Mouse (Mus musculus): ENCODE measurements around the gene Ntan1.
"Not testable (repeated sequence)": the region's sequence is repeated elsewhere in the genome, so short reads cannot be mapped to it uniquely, and the experiment has no call there.

The Ntan1 gene

GRCm38 (mm10) chr16:13818560-13819393 lies at the start of gene Ntan1:
Gene Ntan1 (plus strand): TSS chr16:13818845.
- DNase-seq (ENCODE audit: low read depth), result peak; percentile 98

DNA sequence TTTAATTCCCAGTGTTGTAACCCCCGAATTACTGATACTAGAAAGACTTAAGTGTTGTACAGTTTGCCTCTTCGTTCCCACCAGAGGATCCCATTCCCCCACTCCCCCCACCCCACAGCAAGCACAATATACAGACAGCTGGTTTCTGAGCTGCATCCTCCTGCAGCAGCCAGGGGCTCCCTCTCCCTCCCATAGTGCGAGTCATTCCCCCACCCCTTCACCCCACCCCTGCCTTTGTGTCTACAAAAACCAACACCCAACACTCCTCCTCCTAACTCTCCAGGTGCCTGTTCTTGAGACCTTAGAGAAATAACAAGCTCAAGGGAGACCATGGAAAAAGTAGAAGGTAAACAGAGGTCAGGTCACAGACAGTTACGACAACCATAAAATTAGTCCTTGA lies 47.0 kb upstream of the Ntan1 start:
- DNase-seq (ENCODE audit: low read depth), result not testable (repeated sequence)

DNA sequence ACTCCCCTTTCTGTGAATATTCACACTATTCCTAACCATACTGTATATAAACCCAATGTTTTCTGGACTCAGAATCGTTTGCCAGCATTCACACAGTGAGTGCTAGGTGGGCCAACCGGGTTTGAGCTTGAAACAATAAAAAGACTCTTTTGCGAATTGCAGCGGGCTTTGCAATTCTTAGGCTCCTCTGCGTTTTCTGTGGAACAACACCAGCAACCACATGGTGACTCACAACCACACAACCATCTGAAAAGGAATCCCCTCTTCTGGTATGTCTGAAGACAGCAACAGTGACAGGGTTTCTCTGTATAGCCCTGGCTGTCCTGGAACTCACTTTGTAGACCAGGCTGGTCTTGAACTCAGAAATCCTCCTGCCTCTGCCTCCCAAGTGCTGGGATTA lies 46.6 kb upstream of the Ntan1 start:
- DNase-seq (ENCODE audit: low read depth), result peak; percentile 7

- peak; percentile 62 for DNase-seq (ENCODE audit: low read depth)
These were observed 44.6 kb upstream of the Ntan1 start for GRCm38 (mm10) chr16:13774011-13774410.

GRCm38 (mm10) chr16:13774651-13775050 lies 44.0 kb upstream of the Ntan1 start:
- DNase-seq (ENCODE audit: low read depth), result not testable (repeated sequence)

GRCm38 (mm10) chr16:13780353-13781036 lies 38.1 kb upstream of the Ntan1 start, which contains the start of gene Rrn3:
Gene Rrn3 (plus strand): TSS chr16:13780708.
- DNase-seq (ENCODE audit: low read depth), result peak; percentile 94

GRCm38 (mm10) chr16:13781216-13781615 lies 37.4 kb upstream of the Ntan1 start:
- peak; percentile 35 for DNase-seq (ENCODE audit: low read depth)

GRCm38 (mm10) chr16:13785932-13786331 lies 32.7 kb upstream of the Ntan1 start:
- no peak for DNase-seq (ENCODE audit: low read depth)

- DNase-seq (ENCODE audit: low read depth), result not testable (repeated sequence)
These were observed 25.2 kb upstream of the Ntan1 start for GRCm38 (mm10) chr16:13793441-13793840.

GRCm38 (mm10) chr16:13796746-13797175 lies 21.9 kb upstream of the Ntan1 start:
- no peak for DNase-seq (ENCODE audit: low read depth)

DNA sequence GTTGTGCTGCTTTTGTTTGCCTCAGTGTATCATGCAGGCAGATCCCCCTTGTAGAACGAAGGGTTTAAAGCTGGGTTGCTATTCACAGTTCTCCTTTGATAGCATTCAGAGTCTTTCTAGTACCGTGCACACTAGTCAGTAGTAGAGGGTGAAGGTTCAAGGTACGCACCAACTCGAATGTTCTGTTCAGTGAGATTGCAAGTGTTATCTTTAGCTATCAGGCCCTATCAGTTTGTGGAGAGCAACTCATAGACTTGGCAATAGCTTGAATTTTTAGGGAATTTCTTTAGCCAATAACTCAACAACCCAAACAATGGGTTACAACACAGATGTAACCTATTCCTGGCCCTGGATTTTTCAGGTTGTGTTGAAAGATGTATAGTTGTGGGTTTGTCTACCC lies 17.4 kb upstream of the Ntan1 start:
- DNase-seq (ENCODE audit: low read depth), result no peak

DNA sequence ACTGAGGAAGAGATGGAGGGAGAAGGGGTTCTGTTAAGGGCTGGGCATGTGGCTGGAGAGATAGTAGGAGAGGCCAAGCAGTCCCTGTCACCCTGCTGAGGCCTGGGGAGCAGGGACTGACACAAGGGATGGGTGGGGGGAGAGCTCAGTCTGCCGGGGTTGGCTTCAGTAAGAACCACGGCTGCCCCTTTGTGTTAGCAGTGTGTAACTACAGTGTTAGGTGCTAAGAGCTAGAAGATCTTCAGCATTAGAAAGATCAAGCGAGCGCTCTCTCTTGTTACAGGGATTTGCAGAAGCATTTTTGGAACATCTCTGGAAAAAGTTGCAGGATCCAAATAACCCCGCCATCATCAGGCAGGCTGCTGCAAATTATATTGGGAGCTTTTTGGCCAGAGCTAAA lies 14.0 kb upstream of the Ntan1 start:
- DNase-seq (ENCODE audit: low read depth), result no peak

- DNase-seq (ENCODE audit: low read depth), result no peak
These were observed 11.0 kb upstream of the Ntan1 start for GRCm38 (mm10) chr16:13807616-13808015.

DNA sequence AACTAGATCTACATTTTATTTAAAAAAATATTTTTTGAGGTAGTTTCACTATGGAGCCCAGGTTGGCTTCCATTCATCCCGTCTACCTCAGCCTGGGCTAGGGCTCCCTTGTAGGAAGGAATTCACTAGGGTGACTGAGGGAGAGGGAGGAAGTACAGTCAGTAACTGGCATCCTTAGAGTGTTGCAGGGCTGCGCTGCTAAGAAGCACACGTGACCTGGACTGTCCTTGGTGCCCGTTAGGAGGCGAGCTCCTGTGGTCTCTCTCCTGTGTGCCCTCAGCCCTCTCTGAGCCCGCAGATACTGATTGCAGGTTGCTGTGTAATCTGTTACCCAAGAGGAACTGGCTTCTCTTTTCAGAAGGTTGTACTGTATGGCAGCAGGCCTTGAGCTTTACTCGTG lies 10.2 kb upstream of the Ntan1 start:
- no peak for DNase-seq (ENCODE audit: low read depth)

- DNase-seq (ENCODE audit: low read depth), result no peak
These were observed 6.5 kb upstream of the Ntan1 start for GRCm38 (mm10) chr16:13812152-13812551.

GRCm38 (mm10) chr16:13813200-13813599 lies 5.4 kb upstream of the Ntan1 start:
- DNase-seq (ENCODE audit: low read depth), result no peak

DNA sequence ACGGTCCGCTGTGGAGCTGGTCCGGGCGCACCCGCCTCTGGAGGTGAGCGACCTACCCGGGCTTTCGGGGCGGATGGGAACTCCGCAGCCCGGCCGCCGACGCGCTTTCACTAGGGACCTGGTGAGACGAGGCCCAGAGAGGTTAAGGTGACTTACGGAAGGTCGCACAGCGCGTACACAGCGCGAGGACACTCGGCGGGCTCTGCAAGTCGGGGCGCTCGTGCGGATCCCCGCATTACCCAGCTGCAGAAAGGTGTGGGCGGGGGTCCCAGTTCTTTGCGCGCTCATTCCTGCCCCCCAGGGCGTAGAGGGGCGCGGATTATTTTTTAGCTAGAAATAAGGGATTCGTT lies 724 bp downstream of the Ntan1 start:
- no peak for DNase-seq (ENCODE audit: low read depth)

DNA sequence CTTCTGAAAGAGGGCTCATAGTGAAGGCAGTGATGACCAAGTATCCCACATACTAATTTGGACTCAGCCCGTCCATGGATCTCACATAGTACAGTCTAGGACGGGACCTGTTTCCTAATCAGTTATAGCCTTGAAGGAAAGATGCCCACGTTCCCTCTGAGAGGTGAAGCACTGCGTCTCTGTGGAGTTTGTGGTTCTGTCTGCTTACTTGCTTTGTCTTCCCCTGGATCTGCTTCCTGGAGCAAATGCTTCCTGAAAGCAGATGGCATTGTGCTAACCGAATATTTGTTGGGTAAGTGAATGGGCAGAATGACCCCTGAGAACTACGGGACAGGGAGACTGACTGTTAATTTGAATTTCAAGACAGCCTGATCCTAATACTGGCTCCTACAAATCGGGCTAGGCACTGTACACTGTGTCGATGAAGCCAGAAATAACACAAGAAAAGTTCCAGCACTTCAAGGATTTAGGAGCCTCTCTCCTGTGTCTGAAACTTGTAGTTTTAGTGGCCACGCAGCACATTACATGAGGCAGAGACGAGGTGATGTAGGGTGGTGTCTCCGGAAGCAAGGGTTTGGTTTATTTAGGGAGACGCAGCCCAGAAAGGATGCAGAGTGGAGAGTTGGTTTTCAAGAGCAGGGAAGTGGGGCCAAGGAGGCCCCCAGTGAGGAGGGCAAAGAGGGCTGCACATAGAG lies 1.3 kb downstream of the Ntan1 start:
- peak; percentile 42 for DNase-seq (ENCODE audit: low read depth)

DNA sequence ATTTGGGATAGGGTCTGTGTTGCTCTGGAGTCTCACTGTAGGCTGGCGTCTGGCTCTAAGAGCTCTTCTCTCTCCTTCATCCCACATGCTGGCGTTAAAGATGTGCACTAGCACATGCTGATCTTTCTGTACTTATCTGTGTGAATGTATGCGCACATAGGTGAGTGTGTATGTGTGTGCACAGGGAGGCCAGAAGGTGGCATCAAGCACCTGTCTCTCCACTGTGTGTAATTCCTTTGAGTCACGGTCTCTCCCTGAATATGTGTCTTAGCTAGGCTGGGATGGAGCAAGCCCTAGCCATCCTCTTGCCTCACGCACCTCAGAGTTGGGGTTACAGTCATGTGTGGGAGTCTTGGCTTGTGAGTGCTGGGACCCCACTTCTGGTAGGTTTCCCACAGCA lies 2.1 kb downstream of the Ntan1 start:
- no peak for DNase-seq (ENCODE audit: low read depth)

DNA sequence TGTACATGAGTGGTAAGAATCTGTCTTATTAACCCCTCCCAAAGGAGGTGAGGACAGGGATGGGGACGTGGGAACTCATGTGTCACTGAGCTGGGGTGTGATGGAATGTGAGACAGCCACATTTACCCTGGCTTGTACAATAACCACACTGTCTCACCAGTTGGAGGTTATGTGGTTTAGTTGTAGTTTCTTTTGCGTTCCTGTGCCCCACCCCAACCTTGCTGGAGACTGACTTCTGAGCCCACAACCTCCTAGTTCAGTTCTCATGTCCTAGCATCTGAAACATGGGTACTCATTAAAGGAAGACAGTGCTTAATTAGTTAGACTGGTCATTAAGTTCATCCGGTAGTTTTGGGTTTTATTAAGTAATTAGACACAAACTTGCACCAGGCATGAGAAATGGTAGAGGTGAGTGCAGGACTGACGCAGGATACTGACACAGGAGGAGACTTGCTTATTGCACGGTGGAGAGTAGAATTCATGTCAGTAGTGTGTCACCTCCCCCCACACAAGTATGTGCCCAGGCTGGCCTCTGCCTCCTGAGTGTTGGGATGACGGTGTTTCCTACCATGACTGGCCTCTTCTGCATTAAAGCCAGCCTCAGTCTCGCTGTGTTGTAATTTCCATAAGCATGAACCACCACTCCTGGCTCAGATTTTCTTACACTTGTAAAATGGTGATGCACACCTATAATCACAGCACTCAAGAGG lies 7.3 kb downstream of the Ntan1 start:
- peak; percentile 23 for DNase-seq (ENCODE audit: low read depth)

GRCm38 (mm10) chr16:13826511-13826910 lies 7.9 kb downstream of the Ntan1 start:
- DNase-seq (ENCODE audit: low read depth), result peak; percentile 38

DNA sequence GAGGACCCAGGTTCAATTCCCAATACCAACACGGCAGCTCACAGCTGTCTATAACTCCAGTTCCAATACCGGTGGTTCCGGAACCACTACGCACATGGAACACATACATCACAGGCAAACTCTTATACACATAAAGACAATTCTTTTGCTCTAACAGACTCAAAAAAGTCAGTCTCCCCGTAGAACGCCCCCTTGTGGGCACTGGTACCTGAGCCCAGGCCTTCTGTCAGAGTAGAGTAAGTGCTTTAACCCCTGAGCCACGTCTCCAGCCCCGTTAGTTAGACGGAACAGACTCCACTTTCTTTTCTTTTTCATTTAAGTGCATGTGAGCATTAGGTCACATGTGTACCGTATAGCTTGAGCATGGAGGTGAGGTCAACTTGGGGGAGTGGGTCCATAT lies 11.8 kb downstream of the Ntan1 start:
- peak; percentile 27 for DNase-seq (ENCODE audit: low read depth)

Measured in NIH3T3 (cell line).